Mouse (Mus musculus): ENCODE results near the gene Il9r. TPM values are rescaled to one million over a fixed set of nuclear protein-coding genes. Genes with fewer than 3 reads are reported as not detected.
"Not testable (repeated sequence)": the region's sequence is repeated elsewhere in the genome, so short reads cannot be mapped to it uniquely, and the experiment has no call there.

Il9r gene
- polyA plus RNA-seq, 1 experiment from 2014 or later = not detected

DNA sequence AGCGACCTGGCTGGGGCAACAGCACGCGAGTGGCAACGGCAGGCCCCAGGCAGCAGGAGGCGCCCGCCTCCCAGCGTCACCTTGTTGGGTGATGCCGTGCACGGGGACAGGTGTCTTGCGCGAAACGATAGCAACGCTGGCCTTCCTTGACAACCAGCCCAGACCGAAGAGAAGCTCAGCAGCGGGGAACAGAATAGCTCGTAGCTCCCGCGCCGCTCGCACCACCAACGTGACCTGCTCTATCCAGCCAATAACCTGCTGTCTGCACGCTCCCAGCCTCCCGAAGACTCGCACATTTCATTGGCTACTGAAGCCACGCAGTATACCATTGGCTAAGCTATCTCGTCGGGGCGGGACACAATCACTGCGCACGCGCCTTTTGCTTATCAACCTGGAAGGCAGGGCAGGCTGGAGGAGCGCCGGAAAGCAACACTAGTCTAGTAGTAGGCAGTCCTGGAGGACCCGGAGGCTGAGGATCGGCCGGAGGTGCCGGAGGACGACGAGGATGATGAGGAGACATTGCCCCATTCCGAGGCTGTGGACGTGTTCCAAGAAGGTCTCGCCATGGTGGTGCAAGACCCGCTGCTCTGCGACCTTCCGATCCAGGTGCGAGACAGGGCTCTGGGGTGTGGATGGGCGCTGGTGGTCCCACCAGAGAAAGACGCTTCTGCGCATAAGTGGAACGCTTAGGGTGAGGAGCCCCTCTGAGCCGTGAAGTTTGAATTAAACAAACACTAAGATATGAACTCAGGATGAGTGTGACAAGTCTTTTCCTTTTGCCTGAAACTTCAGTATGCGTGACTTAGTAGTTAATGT lies 5.2 kb upstream of the Il9r start, which contains the start of gene Snrnp25:
Gene Snrnp25, plus strand, starts transcription at position 358 of the 816 bp plus-strand sequence.
- Histone ChIP-seq H3K27ac (peak within 1 kb of the TSS; percentile 89), H3K36me3 (replicated peaks) (peaks cover 35% of the 10 kb centered on the region), H3K9me3 (no peaks in the 10 kb centered on the region), H3K4me3 (peak within 1 kb of the TSS; percentile 73), H3K27me3 (ENCODE audit: poor library complexity, severe bottlenecking) (peaks cover 5% of the 10 kb centered on the region; the same call in 1 of the 2 replicates), H3K4me1 (peaks cover 22% of the 10 kb centered on the region)
- peak; percentile 96 for DNase-seq (ENCODE audit: extremely low spot score, low spot score)
- WGBS = under 1% methylated on average over 52 of the region's 52 CpGs

DNA sequence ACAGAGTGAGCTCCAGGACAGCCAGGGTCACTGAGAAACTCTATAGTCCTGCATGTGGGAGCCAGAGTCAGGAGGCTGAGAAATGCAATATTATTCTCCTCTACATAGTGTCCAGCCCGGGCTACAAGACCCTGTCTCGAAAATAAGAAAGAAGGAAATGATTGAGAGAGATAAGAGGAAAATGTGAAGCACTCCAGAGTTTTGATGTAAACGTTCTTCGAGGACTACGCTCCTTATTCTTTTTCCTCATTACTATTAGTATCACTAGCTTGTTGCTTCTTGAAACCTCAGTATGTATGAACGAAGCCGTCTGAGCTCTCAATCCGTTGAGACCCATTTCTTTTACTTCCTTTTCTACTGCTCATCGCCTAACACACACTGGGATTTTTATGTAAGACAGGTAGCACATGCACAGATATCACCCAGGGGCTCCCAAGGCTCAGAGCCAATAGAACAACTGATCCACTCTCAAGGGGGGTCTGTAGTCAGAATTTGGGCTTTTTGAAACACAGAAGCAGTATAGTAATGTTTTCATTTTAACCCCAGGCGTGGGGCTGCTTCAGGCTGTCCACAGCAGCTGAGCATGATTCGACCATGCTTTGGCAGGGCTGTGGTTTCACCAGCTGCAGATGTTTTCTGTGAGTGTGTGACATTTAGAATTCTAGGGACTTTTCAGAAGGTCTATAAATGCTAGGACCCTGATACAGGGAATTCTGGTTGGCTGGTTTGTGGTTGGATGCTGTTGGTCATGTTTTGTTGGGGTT lies 2.0 kb upstream of the Il9r start:
- H3K27me3 ChIP-seq (ENCODE audit: poor library complexity, severe bottlenecking) = peaks cover 9% of the 10 kb centered on the region
- WGBS = 88% methylated on average over 11 of the region's 11 CpGs
- H3K4me3 ChIP-seq = no peak overlapping the region
- no peak for DNase-seq (ENCODE audit: extremely low spot score, low spot score)
- H3K27ac ChIP-seq = no peak overlapping the region
- no peaks in the 10 kb centered on the region for H3K9me3 ChIP-seq
- H3K4me1 ChIP-seq = peaks cover 29% of the 10 kb centered on the region
- H3K36me3 ChIP-seq (replicated peaks) = peaks cover 3% of the 10 kb centered on the region

DNA sequence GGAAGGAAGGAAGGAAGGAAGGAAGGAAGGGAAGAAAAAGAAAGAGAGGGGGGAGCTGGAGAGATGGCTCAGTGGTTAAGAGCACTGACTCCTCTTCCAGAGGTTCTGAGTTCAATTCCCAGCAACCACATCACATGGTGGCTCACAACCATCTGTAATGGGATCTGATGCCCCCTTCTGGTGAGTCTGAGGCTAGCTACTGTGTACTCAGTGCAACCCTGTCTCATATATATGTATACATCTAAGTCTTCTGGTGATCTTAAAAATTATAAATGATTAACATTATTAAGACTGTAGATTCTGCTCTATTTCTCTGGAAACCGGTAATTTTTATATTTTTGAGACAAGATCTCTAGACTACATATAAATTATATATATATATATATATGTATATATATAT lies 913 bp upstream of the Il9r start:
- Histone ChIP-seq H3K27me3 (ENCODE audit: poor library complexity, severe bottlenecking) (peaks cover 14% of the 10 kb centered on the region), H3K4me1 (peaks cover 26% of the 10 kb centered on the region)
- H3K27ac ChIP-seq; DNase-seq (ENCODE audit: extremely low spot score, low spot score); H3K9me3 ChIP-seq; H3K4me3 ChIP-seq; H3K36me3 ChIP-seq (replicated peaks): not testable (repeated sequence)
- 67% methylated on average over 1 of the region's 1 CpGs for WGBS

DNA sequence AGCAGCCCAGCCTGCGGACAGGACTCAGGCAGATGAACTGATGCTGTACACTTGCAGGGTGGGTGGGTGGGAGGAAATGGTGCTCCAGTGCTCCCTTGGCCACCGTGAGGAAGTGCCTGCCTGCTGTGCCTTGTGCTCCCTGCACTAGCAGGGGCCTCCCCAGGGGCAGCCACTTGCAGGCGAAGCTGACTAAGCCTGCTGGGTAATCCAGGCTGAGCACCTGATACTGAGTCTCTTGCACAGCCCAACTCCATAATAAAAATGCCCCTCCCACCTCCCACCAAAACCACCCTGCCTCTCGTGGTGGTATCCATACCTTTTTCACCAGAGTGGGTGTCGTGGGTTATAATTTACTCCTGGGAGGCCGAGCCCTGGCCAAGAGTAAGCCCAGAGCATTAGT lies 849 bp downstream of the Il9r start:
- no peaks in the 10 kb centered on the region for H3K9me3 ChIP-seq
- peaks cover 21% of the 10 kb centered on the region for H3K4me1 ChIP-seq
- 42% methylated on average over 6 of the region's 6 CpGs for WGBS
- no peaks in the 10 kb centered on the region for H3K36me3 ChIP-seq (replicated peaks)
- no peak overlapping the region for H3K27ac ChIP-seq
- H3K27me3 ChIP-seq (ENCODE audit: poor library complexity, severe bottlenecking) = peaks cover 20% of the 10 kb centered on the region
- no peak for DNase-seq (ENCODE audit: extremely low spot score, low spot score)
- H3K4me3 ChIP-seq = no peak overlapping the region

DNA sequence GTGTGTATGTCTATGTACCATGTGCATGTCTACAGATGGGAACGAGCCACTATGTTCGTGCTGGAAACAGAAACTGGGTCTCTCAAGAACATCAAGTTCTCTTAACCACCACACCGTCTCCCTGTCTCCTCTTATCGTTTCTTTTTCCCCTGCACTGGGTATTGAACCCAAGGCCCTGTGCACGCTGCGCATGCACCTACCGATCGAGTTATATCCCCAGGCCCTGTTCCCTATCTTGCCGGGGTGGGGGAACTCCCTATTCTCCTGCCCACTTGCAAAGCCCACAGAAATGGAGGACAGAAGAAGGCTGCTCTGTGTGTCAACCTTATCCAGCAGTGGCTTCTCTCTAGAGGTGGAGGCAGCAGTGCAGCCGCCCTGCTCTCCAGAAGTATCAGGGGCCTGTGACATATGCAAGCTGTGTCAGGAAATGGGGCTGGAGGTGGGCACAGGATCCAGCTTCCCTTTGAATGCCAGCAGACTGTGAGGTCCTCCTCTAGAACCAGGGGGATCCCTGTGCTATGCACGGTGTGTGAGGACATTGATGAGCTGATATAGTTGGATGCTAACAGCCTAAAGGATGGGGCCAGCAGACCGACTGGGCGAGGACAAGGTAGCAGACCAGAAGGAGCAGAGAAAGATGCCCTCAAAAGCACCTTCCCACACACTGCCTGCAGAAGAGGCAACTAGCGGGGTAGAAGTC lies 1.7 kb downstream of the Il9r start:
- DNase-seq (ENCODE audit: extremely low spot score, low spot score) = no peak
- 71% methylated on average over 14 of the region's 14 CpGs for WGBS
- Histone ChIP-seq H3K36me3 (replicated peaks) (no peaks in the 10 kb centered on the region), H3K9me3 (no peaks in the 10 kb centered on the region), H3K27ac (no peak overlapping the region), H3K27me3 (ENCODE audit: poor library complexity, severe bottlenecking) (peaks cover 16% of the 10 kb centered on the region; the same call in 1 of the 2 replicates), H3K4me1 (peaks cover 20% of the 10 kb centered on the region), H3K4me3 (no peak overlapping the region)

DNA sequence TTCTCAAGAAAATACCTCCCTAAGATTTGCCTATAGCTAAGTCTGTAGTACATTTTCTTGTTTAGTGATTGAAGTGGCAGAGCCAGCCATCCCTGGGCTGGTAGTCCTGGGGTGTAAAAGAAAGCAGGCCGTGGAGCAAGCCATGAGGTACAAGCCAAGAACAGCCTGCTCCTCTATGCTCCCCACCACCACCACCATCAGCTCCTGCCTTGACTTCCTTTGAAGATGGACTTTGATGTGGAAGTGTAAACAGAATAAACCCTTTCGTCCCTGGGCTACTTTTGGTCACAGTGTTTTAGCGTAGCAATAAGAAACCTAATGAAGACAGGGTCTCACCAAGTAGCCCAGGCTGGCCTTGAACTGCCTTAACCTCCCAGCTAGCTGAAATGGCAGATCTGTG lies 2.3 kb downstream of the Il9r start:
- H3K4me3 ChIP-seq = no peak overlapping the region
- H3K27ac ChIP-seq = no peak overlapping the region
- H3K27me3 ChIP-seq (ENCODE audit: poor library complexity, severe bottlenecking) = peaks cover 16% of the 10 kb centered on the region; the same call in 1 of the 2 replicates
- H3K4me1 ChIP-seq = peaks cover 20% of the 10 kb centered on the region
- H3K9me3 ChIP-seq = no peaks in the 10 kb centered on the region
- DNase-seq (ENCODE audit: extremely low spot score, low spot score) = no peak
- 69% methylated on average over 3 of the region's 3 CpGs for WGBS
- no peaks in the 10 kb centered on the region for H3K36me3 ChIP-seq (replicated peaks)

DNA sequence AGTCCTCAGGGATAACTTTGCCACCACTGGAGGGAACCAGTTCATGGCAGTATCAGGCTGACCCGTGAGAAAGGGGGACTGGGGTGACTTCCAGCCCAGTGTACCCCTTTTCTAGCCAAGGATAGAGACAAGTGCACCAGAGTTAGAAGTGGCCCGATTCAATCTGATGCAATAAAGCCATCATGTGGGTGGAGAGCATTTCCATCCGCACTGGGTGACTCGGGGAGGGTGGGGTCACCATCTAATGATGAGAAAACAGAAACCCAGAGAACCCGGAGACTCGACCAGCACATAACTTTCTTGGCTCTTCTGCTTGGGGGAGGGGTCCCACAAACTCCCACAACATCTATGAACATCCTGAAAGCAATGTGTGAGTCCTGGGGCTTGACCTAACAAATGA lies 3.4 kb downstream of the Il9r start:
- Histone ChIP-seq H3K9me3 (no peaks in the 10 kb centered on the region), H3K4me3 (no peak overlapping the region), H3K36me3 (replicated peaks) (no peaks in the 10 kb centered on the region), H3K4me1 (peaks cover 20% of the 10 kb centered on the region), H3K27me3 (ENCODE audit: poor library complexity, severe bottlenecking) (peaks cover 16% of the 10 kb centered on the region; the same call in 1 of the 2 replicates), H3K27ac (no peak overlapping the region)
- DNase-seq (ENCODE audit: extremely low spot score, low spot score) = no peak
- WGBS = 78% methylated on average over 6 of the region's 6 CpGs

DNA sequence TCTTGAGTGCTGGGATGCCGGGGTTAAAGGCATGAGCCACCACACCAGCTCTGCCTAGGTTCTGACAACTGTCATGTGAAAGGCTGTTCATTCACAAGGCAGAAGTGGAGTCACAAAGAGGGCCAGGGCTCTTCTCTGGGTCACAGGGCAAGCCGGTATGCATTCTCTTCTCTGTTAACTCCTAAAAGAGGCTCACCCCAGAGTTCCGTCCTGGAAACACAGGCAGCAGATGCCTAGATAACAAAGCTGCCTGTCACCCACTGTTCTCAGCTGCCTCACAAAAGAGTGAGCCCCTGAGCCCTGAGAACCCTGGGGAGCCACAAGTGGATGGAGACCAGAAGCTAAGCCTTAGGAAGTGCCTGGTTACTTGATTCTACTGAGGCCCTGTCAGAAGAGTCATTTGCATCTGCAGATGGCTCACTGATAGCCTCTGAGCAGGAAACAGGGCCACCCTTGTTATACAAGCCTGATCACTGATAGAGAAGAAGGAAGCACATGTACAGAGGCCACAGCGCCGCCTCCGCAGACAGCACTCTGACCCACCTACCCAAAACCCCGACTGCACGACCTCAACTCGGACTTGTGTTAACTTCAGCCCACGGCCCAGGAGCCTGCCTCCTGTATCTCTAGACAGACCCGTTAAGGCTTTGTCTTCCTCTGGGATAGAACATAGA lies 4.1 kb downstream of the Il9r start:
- no peak for DNase-seq (ENCODE audit: extremely low spot score, low spot score)
- H3K27ac ChIP-seq = no peak overlapping the region

DNA sequence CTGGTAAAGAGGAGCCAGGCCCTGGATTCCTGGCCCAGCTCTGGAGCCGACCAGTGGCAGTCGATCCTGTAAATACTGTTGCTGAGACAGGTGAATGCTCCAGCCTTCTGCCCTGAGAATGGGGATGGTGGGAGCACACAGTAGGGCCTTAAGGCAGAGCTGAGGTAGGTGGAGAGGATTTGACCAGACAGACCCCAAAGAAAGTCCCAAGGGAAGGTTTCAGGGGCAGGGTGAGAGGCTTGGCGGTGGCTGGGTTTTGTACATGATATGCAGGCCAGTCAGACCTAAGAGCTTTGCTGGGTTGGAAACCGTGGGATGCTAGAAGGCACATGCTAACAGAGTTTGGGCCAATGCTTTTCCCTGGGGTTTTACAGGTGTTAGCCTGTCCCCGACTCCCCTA lies 5.5 kb downstream of the Il9r start:
- 84% methylated on average over 5 of the region's 5 CpGs for WGBS
- Histone ChIP-seq H3K9me3 (no peaks in the 10 kb centered on the region), H3K4me1 (peaks cover 20% of the 10 kb centered on the region), H3K4me3 (no peak overlapping the region), H3K27ac (no peak overlapping the region), H3K36me3 (replicated peaks) (no peaks in the 10 kb centered on the region), H3K27me3 (ENCODE audit: poor library complexity, severe bottlenecking) (peaks cover 16% of the 10 kb centered on the region; the same call in 1 of the 2 replicates)
- DNase-seq (ENCODE audit: extremely low spot score, low spot score) = no peak

More for the DNA sequence above, 4.1 kb downstream of the Il9r start:
- 25% methylated on average over 11 of the region's 11 CpGs for WGBS
- H3K36me3 ChIP-seq (replicated peaks) = no peaks in the 10 kb centered on the region
- peaks cover 20% of the 10 kb centered on the region for H3K4me1 ChIP-seq
- H3K27me3 ChIP-seq (ENCODE audit: poor library complexity, severe bottlenecking) = peaks cover 16% of the 10 kb centered on the region; the same call in 1 of the 2 replicates
- no peak overlapping the region for H3K4me3 ChIP-seq
- H3K9me3 ChIP-seq = no peaks in the 10 kb centered on the region

DNA sequence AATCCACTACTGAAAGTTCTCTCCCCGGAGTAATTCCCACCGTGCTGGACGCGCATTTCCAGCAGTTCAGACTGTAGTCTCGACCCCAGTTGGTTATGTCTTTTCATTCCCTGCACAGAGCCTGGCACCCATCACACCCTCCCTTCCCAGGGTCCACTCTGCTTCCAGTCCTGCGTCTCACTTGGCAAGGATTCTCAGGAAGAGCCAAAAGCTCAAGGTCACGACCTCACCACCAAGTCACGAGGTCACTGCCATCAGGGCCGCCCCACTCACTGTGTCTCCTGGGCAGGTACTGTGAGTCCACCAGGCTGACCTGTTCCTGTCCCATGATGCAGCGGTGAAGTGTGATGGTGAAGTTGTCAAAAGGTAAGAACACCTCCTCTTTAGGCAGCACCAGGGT lies 6.0 kb downstream of the Il9r start:
- Histone ChIP-seq H3K27ac (no peak overlapping the region), H3K9me3 (no peaks in the 10 kb centered on the region), H3K27me3 (ENCODE audit: poor library complexity, severe bottlenecking) (peaks cover 16% of the 10 kb centered on the region; the same call in 1 of the 2 replicates), H3K36me3 (replicated peaks) (no peaks in the 10 kb centered on the region), H3K4me1 (peaks cover 16% of the 10 kb centered on the region), H3K4me3 (no peak overlapping the region)
- DNase-seq (ENCODE audit: extremely low spot score, low spot score) = no peak
- 86% methylated on average over 10 of the region's 10 CpGs for WGBS

DNA sequence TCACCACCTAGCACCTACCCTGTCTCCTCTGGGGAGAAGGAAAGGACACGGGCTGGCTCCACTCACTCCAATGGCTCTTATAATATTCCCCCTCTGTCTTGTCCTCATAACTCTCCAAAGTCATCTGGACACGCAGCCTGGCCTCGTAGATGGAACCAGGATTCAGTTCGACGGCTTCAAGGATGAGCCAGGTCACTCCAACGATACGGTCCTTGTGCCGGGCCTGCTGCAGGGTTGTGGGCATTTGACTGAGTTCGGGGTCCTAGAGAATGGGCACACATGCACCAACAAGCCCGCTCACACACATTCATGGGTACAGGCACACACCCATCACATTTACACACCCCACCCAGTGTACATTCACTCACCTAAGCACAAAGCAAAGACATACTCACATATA lies 6.9 kb downstream of the Il9r start:
- Histone ChIP-seq H3K36me3 (replicated peaks) (no peaks in the 10 kb centered on the region), H3K9me3 (no peaks in the 10 kb centered on the region), H3K27ac (no peak overlapping the region), H3K27me3 (ENCODE audit: poor library complexity, severe bottlenecking) (0 out of 2 replicates have a peak, but pooled peaks cover 11% of the 10 kb centered on the region), H3K4me3 (no peak overlapping the region), H3K4me1 (peaks cover 13% of the 10 kb centered on the region)
- no peak for DNase-seq (ENCODE audit: extremely low spot score, low spot score)
- 94% methylated on average over 10 of the region's 10 CpGs for WGBS

DNA sequence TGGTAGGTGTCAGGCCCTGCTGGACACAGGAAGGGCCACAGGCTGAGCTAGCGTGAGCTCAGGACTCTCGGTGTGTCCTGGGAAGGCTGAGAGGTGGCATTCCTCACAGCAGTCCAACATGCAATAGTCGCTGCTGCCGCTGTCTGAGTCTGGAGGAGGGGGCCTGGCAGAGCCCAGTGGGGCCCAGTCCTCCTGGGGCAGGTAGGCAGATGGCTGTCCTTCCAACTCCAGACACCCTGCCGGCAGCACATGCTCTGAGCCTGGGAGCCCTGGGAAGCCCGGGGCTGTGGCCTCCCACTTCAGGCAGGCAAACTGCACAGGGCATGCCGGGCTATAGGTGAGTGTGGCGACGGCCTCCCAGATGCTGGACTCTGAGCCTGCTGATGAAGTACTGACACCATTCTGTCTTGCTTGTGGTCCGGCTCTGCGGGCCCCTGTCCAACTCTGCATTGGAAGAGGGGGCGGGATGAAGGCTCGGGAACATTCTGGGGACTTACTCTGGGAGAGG lies 9.4 kb downstream of the Il9r start:
- H3K27ac ChIP-seq = 0 out of 2 replicates have a peak overlapping the region, but pooled peaks have one; percentile 25
- H3K27me3 ChIP-seq (ENCODE audit: poor library complexity, severe bottlenecking) = 0 out of 2 replicates have a peak, but pooled peaks cover 4% of the 10 kb centered on the region
- WGBS = 80% methylated on average over 13 of the region's 13 CpGs
- H3K36me3 ChIP-seq (replicated peaks) = no peaks in the 10 kb centered on the region
- no peak for DNase-seq (ENCODE audit: extremely low spot score, low spot score)
- no peak overlapping the region for H3K4me3 ChIP-seq
- no peaks in the 10 kb centered on the region for H3K9me3 ChIP-seq
- peaks cover 6% of the 10 kb centered on the region; the same call in 1 of the 2 replicates for H3K4me1 ChIP-seq
